Mouse (Mus musculus): ENCODE measurements at regions not wholly inside any gene's neighbourhood (a gene's known extent, or its start where the extent isn't known, plus 50 kb on each side); places are given as distances from the start of the nearest gene placed in this dataset.

- 31% methylated on average over 1 of the region's 1 CpGs for WGBS
- H3K36me3 ChIP-seq (ENCODE audit: control insufficient read depth, insufficient read depth, low read length), result no peaks in the 10 kb centered on the region
- H3K9me3 ChIP-seq (ENCODE audit: control insufficient read depth, low read length), result no peaks in the 10 kb centered on the region
- H3K27ac ChIP-seq (replicated peaks), result no peak overlapping the region
- no peak overlapping the region for H3K4me3 ChIP-seq (ENCODE audit: low read depth, low read length)
- H3K4me2 ChIP-seq (replicated peaks; ENCODE audit: low read depth), result no peak overlapping the region
- DNase-seq (ENCODE audit: low spot score) (no peak), ATAC-seq (ENCODE audit: low FRiP score, low TSS enrichment) (no peak)
- TF ChIP-seq EP300 (optimal IDR thresholded peaks at IDR 0.05), result no peak
- no peak for TF ChIP-seq CTCF (IDR thresholded peaks at IDR 0.05; ENCODE audit: low read depth)
- H3K4me1 ChIP-seq (replicated peaks; ENCODE audit: control insufficient read depth, insufficient read depth), result no peaks in the 10 kb centered on the region
- no peak overlapping the region for H3K9ac ChIP-seq (ENCODE audit: low read length)
- no peaks in the 10 kb centered on the region for H3K27me3 ChIP-seq (ENCODE audit: control insufficient read depth, insufficient read depth, low read length)
Measured at GRCm38 (mm10) chr3:56698248-56698647, 514.7 kb upstream of the Nbea start.

GRCm38 (mm10) chr3:56681031-56681430 is 497.5 kb upstream of the Nbea start:
- Histone ChIP-seq H3K27ac (replicated peaks) (no peak overlapping the region), H3K27me3 (ENCODE audit: control insufficient read depth, insufficient read depth, low read length) (no peaks in the 10 kb centered on the region), H3K9me3 (ENCODE audit: control insufficient read depth, low read length) (no peaks in the 10 kb centered on the region), H3K4me3 (ENCODE audit: low read depth, low read length) (no peak overlapping the region), H3K9ac (ENCODE audit: low read length) (no peak overlapping the region), H3K4me2 (replicated peaks; ENCODE audit: low read depth) (no peak overlapping the region), H3K4me1 (replicated peaks; ENCODE audit: control insufficient read depth, insufficient read depth) (no peaks in the 10 kb centered on the region), H3K36me3 (ENCODE audit: control insufficient read depth, insufficient read depth, low read length) (no peaks in the 10 kb centered on the region)
- TF ChIP-seq CTCF (IDR thresholded peaks at IDR 0.05; ENCODE audit: low read depth) (no peak), EP300 (optimal IDR thresholded peaks at IDR 0.05) (no peak)
- WGBS, result 89% methylated on average over 7 of the region's 7 CpGs
- ATAC-seq (ENCODE audit: low FRiP score, low TSS enrichment), result no peak
- no peak for DNase-seq (ENCODE audit: low spot score)

- TF ChIP-seq CTCF (IDR thresholded peaks at IDR 0.05; ENCODE audit: low read depth), result no peak
- no peak for TF ChIP-seq EP300 (optimal IDR thresholded peaks at IDR 0.05)
- DNase-seq (ENCODE audit: low spot score) (no peak), ATAC-seq (ENCODE audit: low FRiP score, low TSS enrichment) (no peak)
- Histone ChIP-seq H3K9me3 (ENCODE audit: control insufficient read depth, low read length) (no peaks in the 10 kb centered on the region), H3K4me1 (replicated peaks; ENCODE audit: control insufficient read depth, insufficient read depth) (no peaks in the 10 kb centered on the region), H3K4me2 (replicated peaks; ENCODE audit: low read depth) (no peak overlapping the region), H3K27ac (replicated peaks) (no peak overlapping the region), H3K9ac (ENCODE audit: low read length) (no peak overlapping the region), H3K27me3 (ENCODE audit: control insufficient read depth, insufficient read depth, low read length) (no peaks in the 10 kb centered on the region), H3K36me3 (ENCODE audit: control insufficient read depth, insufficient read depth, low read length) (no peaks in the 10 kb centered on the region), H3K4me3 (ENCODE audit: low read depth, low read length) (no peak overlapping the region)
- 61% methylated on average over 3 of the region's 3 CpGs for WGBS
Measured at GRCm38 (mm10) chr3:56668829-56669228, 485.3 kb upstream of the Nbea start.

- TF ChIP-seq CTCF (IDR thresholded peaks at IDR 0.05; ENCODE audit: low read depth), result no peak
- TF ChIP-seq EP300 (optimal IDR thresholded peaks at IDR 0.05), result no peak
- Histone ChIP-seq H3K9ac (ENCODE audit: low read length) (no peak overlapping the region), H3K4me2 (replicated peaks; ENCODE audit: low read depth) (no peak overlapping the region), H3K4me1 (replicated peaks; ENCODE audit: control insufficient read depth, insufficient read depth) (no peaks in the 10 kb centered on the region), H3K36me3 (ENCODE audit: control insufficient read depth, insufficient read depth, low read length) (no peaks in the 10 kb centered on the region), H3K4me3 (ENCODE audit: low read depth, low read length) (no peak overlapping the region), H3K9me3 (ENCODE audit: control insufficient read depth, low read length) (no peaks in the 10 kb centered on the region), H3K27me3 (ENCODE audit: control insufficient read depth, insufficient read depth, low read length) (no peaks in the 10 kb centered on the region), H3K27ac (replicated peaks) (no peak overlapping the region)
- WGBS, result 86% methylated on average over 2 of the region's 2 CpGs
- no peak for ATAC-seq (ENCODE audit: low FRiP score, low TSS enrichment)
- DNase-seq (ENCODE audit: low spot score), result no peak
Measured at GRCm38 (mm10) chr3:56660594-56660993, 477.1 kb upstream of the Nbea start.

- H3K9me3 ChIP-seq (ENCODE audit: control insufficient read depth, low read length), result no peaks in the 10 kb centered on the region
- H3K36me3 ChIP-seq (ENCODE audit: control insufficient read depth, insufficient read depth, low read length), result no peaks in the 10 kb centered on the region
- ATAC-seq (ENCODE audit: low FRiP score, low TSS enrichment) (no peak), DNase-seq (ENCODE audit: low spot score) (no peak)
- WGBS, result 62% methylated on average over 3 of the region's 3 CpGs
- H3K4me3 ChIP-seq (ENCODE audit: low read depth, low read length), result no peak overlapping the region
- no peaks in the 10 kb centered on the region for H3K27me3 ChIP-seq (ENCODE audit: control insufficient read depth, insufficient read depth, low read length)
- no peak overlapping the region for H3K9ac ChIP-seq (ENCODE audit: low read length)
- H3K4me1 ChIP-seq (replicated peaks; ENCODE audit: control insufficient read depth, insufficient read depth), result no peaks in the 10 kb centered on the region
- no peak for TF ChIP-seq CTCF (IDR thresholded peaks at IDR 0.05; ENCODE audit: low read depth)
- no peak for TF ChIP-seq EP300 (optimal IDR thresholded peaks at IDR 0.05)
- H3K4me2 ChIP-seq (replicated peaks; ENCODE audit: low read depth), result no peak overlapping the region
- H3K27ac ChIP-seq (replicated peaks), result no peak overlapping the region
Measured at GRCm38 (mm10) chr3:56647313-56647712, 463.8 kb upstream of the Nbea start.
